Mouse (Mus musculus): ENCODE data around the gene Slf1. TPM values are rescaled to one million over a fixed set of nuclear protein-coding genes. Genes with fewer than 3 reads are reported as not detected.

Gene Slf1
- polyA plus RNA-seq (2014; fragmentation: Illumina TruSeq; extraction: RNeasy Lipid Tissue Mini Kit (QIAGEN cat#74804); ENCODE audit: low replicate concordance) = 19.6 TPM

GRCm38 (mm10) chr13:77134931-77135620, at the start of gene Slf1, which contains the start of gene 2210408I21Rik:
Gene Slf1 (minus strand): TSS chr13:77135473.
Gene 2210408I21Rik (plus strand): TSS chr13:77135540.

Other genes with a start within 250 kb of the Slf1 start
- gene 2210408I21Rik, start 67 bp upstream of the Slf1 start, polyA plus RNA-seq (2014; fragmentation: Illumina TruSeq; extraction: RNeasy Lipid Tissue Mini Kit (QIAGEN cat#74804); ENCODE audit: low replicate concordance) = 3.6 TPM

Data from small intestine, adult 10 weeks (tissue).